Mouse (Mus musculus): ENCODE measurements at regions not wholly inside any gene's neighbourhood (a gene's known extent, or its start where the extent isn't known, plus 50 kb on each side); places are given as distances from the start of the nearest gene placed in this dataset.

DNA sequence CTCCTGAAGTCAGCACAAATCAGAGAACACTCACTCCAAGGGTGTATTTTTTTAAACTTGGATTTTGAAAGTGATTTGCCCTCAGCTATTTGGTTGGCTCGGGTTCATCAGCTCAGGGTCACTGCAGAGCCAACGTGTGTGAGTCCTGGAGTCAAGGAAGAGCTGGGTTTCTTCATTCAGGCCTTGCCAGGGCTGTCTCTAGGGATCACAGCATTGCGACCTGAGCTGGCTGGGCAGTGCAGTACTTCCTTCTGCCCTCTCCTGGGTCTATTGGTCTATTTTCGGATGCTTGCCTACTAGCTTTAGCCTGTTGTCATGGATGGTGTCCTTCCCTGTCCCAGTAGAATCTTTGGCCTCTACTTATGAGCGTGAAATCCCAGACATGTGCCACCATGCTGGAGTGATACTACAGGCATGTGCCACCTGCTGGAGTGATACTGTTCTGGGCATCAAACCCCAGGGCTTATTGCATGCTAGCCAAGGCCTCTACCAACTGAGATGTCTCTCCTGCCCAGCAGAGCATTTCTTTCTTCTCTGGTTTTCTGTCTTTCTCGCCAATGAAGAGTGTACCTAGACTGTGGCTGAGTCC lies 211.7 kb upstream of the Rbfox1 start:
- no peak for DNase-seq (ENCODE audit: low read depth, low spot score)

- DNase-seq (ENCODE audit: low read depth, low spot score), result no peak
Measured at GRCm38 (mm10) chr16:5672871-5673270, 212.3 kb upstream of the Rbfox1 start.

DNA sequence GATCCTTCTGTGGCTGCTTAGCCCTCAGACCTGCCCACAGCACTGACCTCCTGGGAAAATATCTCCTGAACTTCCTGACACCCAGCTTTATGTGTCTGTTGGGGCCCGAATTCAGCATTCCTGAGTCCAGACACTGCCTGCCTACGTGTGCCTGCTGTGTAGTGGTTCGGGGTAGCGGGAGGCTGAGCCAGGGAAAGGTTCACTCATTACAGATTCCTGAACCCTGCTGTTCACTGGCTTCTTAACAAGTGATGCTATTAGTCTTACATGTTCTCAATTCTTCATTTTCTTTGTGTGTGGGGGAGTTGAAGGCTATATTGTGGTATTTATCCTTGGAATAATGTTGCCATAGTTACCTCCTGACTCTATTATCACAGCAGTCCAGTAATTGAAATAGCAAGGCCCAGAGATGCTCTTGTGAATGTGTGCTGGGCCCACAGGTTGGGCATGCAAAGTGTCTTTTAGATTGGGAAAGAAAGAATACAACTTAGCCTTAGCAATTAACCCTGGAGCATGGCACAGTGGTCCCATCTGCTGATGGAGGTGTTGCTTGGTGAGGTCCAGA lies 216.7 kb upstream of the Rbfox1 start:
- DNase-seq (ENCODE audit: low read depth, low spot score), result no peak

- no peak for DNase-seq (ENCODE audit: low read depth, low spot score)
Measured at GRCm38 (mm10) chr16:5661918-5662317, 223.2 kb upstream of the Rbfox1 start.

- DNase-seq (ENCODE audit: low read depth, low spot score), result no peak
Measured at GRCm38 (mm10) chr16:5651551-5651950, 233.6 kb upstream of the Rbfox1 start.

- DNase-seq (ENCODE audit: low read depth, low spot score), result no peak
Measured at GRCm38 (mm10) chr16:5651002-5651401, 234.2 kb upstream of the Rbfox1 start.

DNA sequence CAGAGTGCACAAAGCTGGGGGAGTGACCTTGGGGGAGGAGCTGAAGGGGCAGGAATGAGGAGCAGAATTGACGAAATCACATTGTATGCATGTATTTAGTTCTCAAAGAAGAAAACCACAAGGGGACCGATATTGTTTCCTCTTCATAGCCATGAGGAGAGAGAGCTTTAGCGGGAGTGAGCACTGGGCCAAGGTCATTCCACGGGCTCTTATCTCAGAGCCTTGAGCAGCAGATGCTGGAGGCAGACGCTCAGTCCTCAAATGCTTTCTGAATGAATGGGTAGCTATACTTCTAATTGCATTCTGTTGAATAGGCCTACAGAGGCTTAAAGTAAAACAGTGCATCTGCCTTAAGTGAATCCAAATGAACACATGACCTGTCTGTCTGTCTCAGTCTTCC lies 245.2 kb upstream of the Rbfox1 start:
- no peak for DNase-seq (ENCODE audit: low read depth, low spot score)

DNA sequence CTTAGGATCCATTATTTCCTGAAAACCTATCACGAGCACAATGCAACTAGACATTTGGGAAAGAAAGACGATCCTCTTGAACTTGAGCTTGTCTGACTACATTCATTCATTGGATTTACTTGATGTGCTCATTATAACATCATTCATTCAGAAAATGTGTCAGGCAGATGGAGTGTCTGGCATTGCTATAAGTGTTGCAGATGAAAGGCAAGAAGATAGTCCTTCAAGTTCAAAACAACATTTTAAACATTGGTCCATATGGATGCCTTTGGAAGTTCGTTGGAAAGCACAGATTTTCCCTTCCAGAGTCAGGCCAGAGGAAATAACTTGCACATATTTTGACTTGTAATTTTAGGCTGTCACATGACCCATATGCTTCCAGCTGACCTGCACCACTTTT lies 255.2 kb upstream of the Rbfox1 start:
- DNase-seq (ENCODE audit: low read depth, low spot score), result no peak

- DNase-seq (ENCODE audit: low read depth, low spot score), result no peak
Measured at GRCm38 (mm10) chr16:5627910-5628309, 257.2 kb upstream of the Rbfox1 start.

GRCm38 (mm10) chr16:5627117-5627909 lies 257.8 kb upstream of the Rbfox1 start:
- DNase-seq (ENCODE audit: low read depth, low spot score), result no peak

- no peak for DNase-seq (ENCODE audit: low read depth, low spot score)
Measured at GRCm38 (mm10) chr16:5625159-5625558, 260.0 kb upstream of the Rbfox1 start.

- no peak for DNase-seq (ENCODE audit: low read depth, low spot score)
Measured at GRCm38 (mm10) chr16:5620566-5620965, 264.6 kb upstream of the Rbfox1 start.

DNA sequence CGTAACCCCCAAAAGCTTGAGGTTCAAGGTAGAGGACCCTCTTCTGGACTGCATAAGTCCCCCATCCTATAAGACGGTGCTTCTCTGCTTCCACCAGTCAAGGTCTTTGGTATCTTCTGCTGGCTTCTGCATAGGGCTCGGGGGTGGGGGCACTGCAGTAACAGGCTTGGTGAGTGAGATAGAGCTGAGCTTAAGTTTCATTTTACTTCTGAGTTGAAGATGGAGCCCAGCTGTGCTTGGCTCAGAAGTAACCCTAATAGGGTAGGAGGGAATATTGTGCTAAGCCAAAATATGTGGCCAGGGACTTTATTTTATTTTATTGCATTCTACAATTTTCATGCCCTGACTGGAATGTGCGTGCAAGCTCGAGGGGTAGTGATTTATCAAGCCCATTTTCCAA lies 268.8 kb upstream of the Rbfox1 start:
- no peak for DNase-seq (ENCODE audit: low read depth, low spot score)

DNA sequence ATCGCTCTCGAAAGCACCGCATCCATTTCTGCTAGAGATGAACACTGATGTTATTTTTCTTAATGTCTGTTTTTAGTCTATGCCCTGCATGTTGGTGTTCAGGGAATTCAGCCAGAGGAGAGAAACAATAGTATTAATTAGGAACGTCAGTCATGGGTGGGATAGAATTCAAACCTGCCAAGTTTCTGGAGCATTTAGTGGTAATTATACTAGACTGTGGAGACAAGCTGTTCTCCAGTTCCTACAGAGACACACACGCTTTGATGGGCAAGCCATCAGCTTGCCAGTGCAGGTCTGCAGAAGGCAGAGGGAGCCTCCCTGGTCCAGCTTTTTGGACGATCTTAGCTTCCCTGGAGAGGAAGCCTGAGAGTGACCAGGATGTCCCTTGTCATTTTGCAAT lies 289.8 kb upstream of the Rbfox1 start:
- DNase-seq (ENCODE audit: low read depth, low spot score), result no peak

GRCm38 (mm10) chr16:5578333-5578732 lies 306.8 kb upstream of the Rbfox1 start:
- no peak for DNase-seq (ENCODE audit: low read depth, low spot score)

GRCm38 (mm10) chr16:5572780-5573179 lies 312.4 kb upstream of the Rbfox1 start:
- DNase-seq (ENCODE audit: low read depth, low spot score), result peak; percentile 18

DNA sequence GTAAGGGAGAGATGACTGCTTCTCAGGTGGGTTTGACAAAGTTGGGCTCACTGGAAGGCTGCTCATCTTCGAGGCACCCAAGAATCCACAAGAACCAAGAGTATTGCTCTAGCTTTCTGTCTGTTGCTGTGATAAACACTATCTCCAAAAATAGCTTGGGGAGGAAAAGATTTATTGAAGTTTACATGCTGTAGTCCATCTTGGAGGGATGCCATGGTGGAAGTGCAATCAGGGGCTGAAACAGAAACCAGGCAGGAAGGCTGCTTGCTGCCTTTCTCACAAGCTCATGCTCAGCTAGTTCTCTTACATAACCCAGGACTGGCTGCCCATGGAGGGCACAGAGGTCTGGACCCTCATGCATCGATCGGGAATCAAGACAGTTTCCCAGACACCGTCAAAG lies 314.5 kb upstream of the Rbfox1 start:
- DNase-seq (ENCODE audit: low read depth, low spot score), result no peak

DNA sequence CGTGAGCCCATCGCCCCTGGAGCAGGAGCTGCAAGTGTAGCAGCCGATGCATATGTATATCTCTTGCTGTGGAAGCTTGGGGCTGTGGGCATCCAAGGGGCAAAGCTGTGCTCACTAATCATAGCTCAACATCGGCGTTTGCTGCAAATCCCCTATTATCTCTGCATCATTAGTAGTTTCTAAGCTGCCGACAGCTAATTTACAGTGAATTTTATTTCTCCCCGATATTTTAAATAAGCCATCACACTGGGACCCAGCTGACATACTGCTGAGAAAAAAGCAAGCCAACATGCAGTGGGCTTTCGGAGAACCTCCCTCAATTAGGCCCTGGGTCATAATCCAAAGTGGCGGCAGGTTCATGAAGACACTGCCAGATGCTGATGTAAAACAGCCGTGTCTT lies 313.3 kb upstream of the Eef2kmt start:
- no peak for DNase-seq (ENCODE audit: low read depth, low spot score)

- no peak for DNase-seq (ENCODE audit: low read depth, low spot score)
Measured at GRCm38 (mm10) chr16:5549026-5549425, 293.2 kb upstream of the Eef2kmt start.

- DNase-seq (ENCODE audit: low read depth, low spot score), result no peak
Measured at GRCm38 (mm10) chr16:5548602-5549001, 292.8 kb upstream of the Eef2kmt start.

- no peak for DNase-seq (ENCODE audit: low read depth, low spot score)
Measured at GRCm38 (mm10) chr16:5546808-5547207, 291.0 kb upstream of the Eef2kmt start.

DNA sequence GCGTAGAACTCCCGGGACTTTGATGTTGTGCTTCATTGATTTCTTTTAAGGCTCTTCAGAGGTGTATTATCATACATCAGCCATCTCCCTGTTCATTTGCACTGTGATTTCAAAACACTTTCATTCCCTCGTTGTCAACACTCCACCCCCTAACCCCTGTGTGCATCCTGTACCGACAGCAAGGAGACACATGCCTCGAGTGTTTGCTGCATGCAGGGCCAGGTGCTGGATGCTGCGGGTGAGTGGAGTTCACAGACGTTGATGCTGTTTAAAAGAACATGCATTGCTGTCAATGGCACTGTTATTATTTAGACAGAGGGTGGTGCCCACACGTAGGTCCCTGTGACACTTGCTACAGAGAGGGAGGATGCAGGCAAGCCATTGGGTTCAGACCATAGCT lies 290.0 kb upstream of the Eef2kmt start:
- DNase-seq (ENCODE audit: low read depth, low spot score), result no peak

DNA sequence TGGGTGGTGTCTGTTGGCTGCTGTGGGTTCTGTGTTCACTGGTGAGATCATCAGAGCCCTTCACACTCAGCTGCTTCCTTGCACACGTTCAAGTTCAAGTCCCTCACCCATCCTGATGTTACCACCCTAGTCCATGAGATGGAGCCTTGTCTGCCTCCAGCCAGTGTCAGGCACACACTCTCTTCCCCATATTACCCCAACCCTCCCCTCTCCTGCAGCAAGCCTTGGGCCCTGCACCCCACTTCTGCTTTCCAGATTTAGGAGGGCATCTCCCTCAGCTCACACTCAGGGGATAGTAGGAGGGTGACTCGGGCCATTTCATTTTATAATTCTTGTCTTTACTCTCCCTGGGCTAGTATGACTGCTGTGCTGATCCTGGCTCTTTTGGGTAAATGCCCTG lies 288.7 kb upstream of the Eef2kmt start:
- no peak for DNase-seq (ENCODE audit: low read depth, low spot score)

Data from forelimb bud, embryonic 11.5 days (tissue).